Mouse (Mus musculus): Measurements from ENCODE around the gene Acat3. TPM values are rescaled to one million over a fixed set of nuclear protein-coding genes. Genes with fewer than 3 reads are reported as not detected.
"Not testable (repeated sequence)": the region's sequence is repeated elsewhere in the genome, so short reads cannot be mapped to it uniquely, and the experiment has no call there.

Acat3 gene
- polyA plus RNA-seq, 1 experiment from 2014 or later: 1.4 TPM

GRCm38 (mm10) chr17:12909361-12910280, 30.8 kb downstream of the Acat3 start, which contains the start of gene Pnldc1:
Gene Pnldc1 (minus strand): TSS chr17:12910230.
- H3K27ac ChIP-seq (ENCODE audit: low read length): no peak within 1 kb of the TSS
- no peaks in the 10 kb centered on the region for H3K9me3 ChIP-seq (replicated peaks; ENCODE audit: control insufficient read depth, low read length, poor library complexity, severe bottlenecking)
- no peak for ATAC-seq
- H3K4me1 ChIP-seq (ENCODE audit: control insufficient read depth, insufficient read depth, low read length): no peaks in the 10 kb centered on the region; the same call in 1 of the 2 replicates
- H3K36me3 ChIP-seq (ENCODE audit: control insufficient read depth, insufficient read depth, low read length): peaks cover 19% of the 10 kb centered on the region
- WGBS: 85% methylated on average over 35 of the region's 35 CpGs
- no peak within 1 kb of the TSS for H3K4me2 ChIP-seq (ENCODE audit: low read length)
- no peak within 1 kb of the TSS for H3K9ac ChIP-seq (ENCODE audit: low read depth, low read length)
- H3K27me3 ChIP-seq (ENCODE audit: control insufficient read depth, insufficient read depth, low read depth, low read length): no peaks in the 10 kb centered on the region
- H3K4me3 ChIP-seq (ENCODE audit: low read depth, low read length): no peak within 1 kb of the TSS

- Histone ChIP-seq H3K27me3 (ENCODE audit: control insufficient read depth, insufficient read depth, low read depth, low read length) (no peaks in the 10 kb centered on the region), H3K9me3 (replicated peaks; ENCODE audit: control insufficient read depth, low read length, poor library complexity, severe bottlenecking) (no peaks in the 10 kb centered on the region), H3K4me2 (ENCODE audit: low read length) (no peak overlapping the region), H3K4me1 (ENCODE audit: control insufficient read depth, insufficient read depth, low read length) (no peaks in the 10 kb centered on the region), H3K27ac (ENCODE audit: low read length) (no peak overlapping the region), H3K4me3 (ENCODE audit: low read depth, low read length) (no peak overlapping the region), H3K36me3 (ENCODE audit: control insufficient read depth, insufficient read depth, low read length) (0 out of 2 replicates have a peak, but pooled peaks cover 7% of the 10 kb centered on the region), H3K9ac (ENCODE audit: low read depth, low read length) (no peak overlapping the region)
- no peak for ATAC-seq
- 94% methylated on average over 9 of the region's 9 CpGs for WGBS
Measured at GRCm38 (mm10) chr17:12906436-12906835, 34.0 kb downstream of the Acat3 start.

GRCm38 (mm10) chr17:12905810-12906209, 34.6 kb downstream of the Acat3 start:
- no peak overlapping the region for H3K9ac ChIP-seq (ENCODE audit: low read depth, low read length)
- no peak overlapping the region for H3K4me2 ChIP-seq (ENCODE audit: low read length)
- H3K36me3 ChIP-seq (ENCODE audit: control insufficient read depth, insufficient read depth, low read length): 0 out of 2 replicates have a peak, but pooled peaks cover 6% of the 10 kb centered on the region
- no peak for ATAC-seq
- WGBS: 92% methylated on average over 4 of the region's 4 CpGs
- H3K9me3 ChIP-seq (replicated peaks; ENCODE audit: control insufficient read depth, low read length, poor library complexity, severe bottlenecking): no peaks in the 10 kb centered on the region
- H3K27ac ChIP-seq (ENCODE audit: low read length): no peak overlapping the region
- H3K27me3 ChIP-seq (ENCODE audit: control insufficient read depth, insufficient read depth, low read depth, low read length): no peaks in the 10 kb centered on the region
- H3K4me3 ChIP-seq (ENCODE audit: low read depth, low read length): no peak overlapping the region
- no peaks in the 10 kb centered on the region for H3K4me1 ChIP-seq (ENCODE audit: control insufficient read depth, insufficient read depth, low read length)

- no peaks in the 10 kb centered on the region for H3K4me1 ChIP-seq (ENCODE audit: control insufficient read depth, insufficient read depth, low read length)
- H3K27me3 ChIP-seq (ENCODE audit: control insufficient read depth, insufficient read depth, low read depth, low read length): no peaks in the 10 kb centered on the region
- no peak overlapping the region for H3K9ac ChIP-seq (ENCODE audit: low read depth, low read length)
- no peak overlapping the region for H3K27ac ChIP-seq (ENCODE audit: low read length)
- H3K36me3 ChIP-seq (ENCODE audit: control insufficient read depth, insufficient read depth, low read length): 0 out of 2 replicates have a peak, but pooled peaks cover 4% of the 10 kb centered on the region
- 68% methylated on average over 1 of the region's 1 CpGs for WGBS
- H3K4me3 ChIP-seq (ENCODE audit: low read depth, low read length): no peak overlapping the region
- ATAC-seq: no peak
- H3K4me2 ChIP-seq (ENCODE audit: low read length): no peak overlapping the region
- H3K9me3 ChIP-seq (replicated peaks; ENCODE audit: control insufficient read depth, low read length, poor library complexity, severe bottlenecking): no peaks in the 10 kb centered on the region
Measured at GRCm38 (mm10) chr17:12904349-12904748, 36.1 kb downstream of the Acat3 start.

- Histone ChIP-seq H3K27ac (ENCODE audit: low read length) (no peak overlapping the region), H3K4me2 (ENCODE audit: low read length) (no peak overlapping the region), H3K9ac (ENCODE audit: low read depth, low read length) (no peak overlapping the region), H3K4me3 (ENCODE audit: low read depth, low read length) (no peak overlapping the region), H3K36me3 (ENCODE audit: control insufficient read depth, insufficient read depth, low read length) (0 out of 2 replicates have a peak, but pooled peaks cover 4% of the 10 kb centered on the region), H3K9me3 (replicated peaks; ENCODE audit: control insufficient read depth, low read length, poor library complexity, severe bottlenecking) (no peaks in the 10 kb centered on the region), H3K27me3 (ENCODE audit: control insufficient read depth, insufficient read depth, low read depth, low read length) (no peaks in the 10 kb centered on the region), H3K4me1 (ENCODE audit: control insufficient read depth, insufficient read depth, low read length) (no peaks in the 10 kb centered on the region)
- no peak for ATAC-seq
- 15% methylated on average over 11 of the region's 12 CpGs for WGBS
Measured at GRCm38 (mm10) chr17:12903372-12904333, 36.7 kb downstream of the Acat3 start.

- Histone ChIP-seq H3K27ac (ENCODE audit: low read length) (no peak overlapping the region), H3K36me3 (ENCODE audit: control insufficient read depth, insufficient read depth, low read length) (0 out of 2 replicates have a peak, but pooled peaks cover 4% of the 10 kb centered on the region), H3K27me3 (ENCODE audit: control insufficient read depth, insufficient read depth, low read depth, low read length) (no peaks in the 10 kb centered on the region), H3K9me3 (replicated peaks; ENCODE audit: control insufficient read depth, low read length, poor library complexity, severe bottlenecking) (no peaks in the 10 kb centered on the region), H3K4me3 (ENCODE audit: low read depth, low read length) (no peak overlapping the region), H3K9ac (ENCODE audit: low read depth, low read length) (no peak overlapping the region), H3K4me1 (ENCODE audit: control insufficient read depth, insufficient read depth, low read length) (no peaks in the 10 kb centered on the region), H3K4me2 (ENCODE audit: low read length) (no peak overlapping the region)
- WGBS: 91% methylated on average over 6 of the region's 6 CpGs
- no peak for ATAC-seq
Measured at GRCm38 (mm10) chr17:12902291-12902690, 38.1 kb downstream of the Acat3 start.

GRCm38 (mm10) chr17:12898607-12899006, 41.8 kb downstream of the Acat3 start:
- 34% methylated on average over 2 of the region's 2 CpGs for WGBS
- H3K9me3 ChIP-seq (replicated peaks; ENCODE audit: control insufficient read depth, low read length, poor library complexity, severe bottlenecking); H3K4me2 ChIP-seq (ENCODE audit: low read length); H3K27me3 ChIP-seq (ENCODE audit: control insufficient read depth, insufficient read depth, low read depth, low read length); H3K36me3 ChIP-seq (ENCODE audit: control insufficient read depth, insufficient read depth, low read length); ATAC-seq; H3K4me3 ChIP-seq (ENCODE audit: low read depth, low read length); H3K4me1 ChIP-seq (ENCODE audit: control insufficient read depth, insufficient read depth, low read length); H3K9ac ChIP-seq (ENCODE audit: low read depth, low read length): not testable (repeated sequence)
- peak overlapping the region; percentile 78 for H3K27ac ChIP-seq (ENCODE audit: low read length)

GRCm38 (mm10) chr17:12897674-12898073, 42.7 kb downstream of the Acat3 start:
- H3K4me2 ChIP-seq (ENCODE audit: low read length): no peak overlapping the region
- H3K27me3 ChIP-seq (ENCODE audit: control insufficient read depth, insufficient read depth, low read depth, low read length): no peaks in the 10 kb centered on the region
- peak overlapping the region; percentile 43; the same call in 1 of the 2 replicates for H3K27ac ChIP-seq (ENCODE audit: low read length)
- 0 out of 2 replicates have a peak, but pooled peaks cover 4% of the 10 kb centered on the region for H3K36me3 ChIP-seq (ENCODE audit: control insufficient read depth, insufficient read depth, low read length)
- H3K4me1 ChIP-seq (ENCODE audit: control insufficient read depth, insufficient read depth, low read length): no peaks in the 10 kb centered on the region
- no peak overlapping the region for H3K4me3 ChIP-seq (ENCODE audit: low read depth, low read length)
- no peak overlapping the region for H3K9ac ChIP-seq (ENCODE audit: low read depth, low read length)
- ATAC-seq: peak; percentile 70
- 88% methylated on average over 5 of the region's 5 CpGs for WGBS
- H3K9me3 ChIP-seq (replicated peaks; ENCODE audit: control insufficient read depth, low read length, poor library complexity, severe bottlenecking): no peaks in the 10 kb centered on the region
